Mouse (Mus musculus) heart, embryonic 11.5 days (tissue): ENCODE measurements around the gene Yif1a. TPM values are rescaled to one million over a fixed set of nuclear protein-coding genes. Genes with fewer than 3 reads are reported as not detected.
"Not testable (repeated sequence)": the region's sequence is repeated elsewhere in the genome, so short reads cannot be mapped to it uniquely, and the experiment has no call there.

Experiments
- ATAC-seq: fragments of 200-750 bp; cut with Nextera tagmentation; replicated peaks from 2 replicates; pipeline ENCODE4 v1.8.0; 2017; ENCODE audit warnings: moderate library complexity; ENCODE audit not compliant: insufficient number of reproducible peaks, low FRiP score, low TSS enrichment
- H3K27ac ChIP-seq: fragments of 300-500 bp; sonication (generic); 2 replicates; pipeline ENCODE4 v1.5.1; 2014; ENCODE audit warnings: mild to moderate bottlenecking, low read depth, low read length
- H3K27me3 ChIP-seq: fragments of 300-500 bp; sonication (generic); 2 replicates; pipeline ENCODE4 v1.6.1; 2014; ENCODE audit warnings: mild to moderate bottlenecking, low read length, mixed read lengths; ENCODE audit not compliant: control insufficient read depth, insufficient read depth
- H3K36me3 ChIP-seq: fragments of 300-500 bp; sonication (generic); 2 replicates; pipeline ENCODE4 v1.6.1; 2014; ENCODE audit warnings: mild to moderate bottlenecking, low read length, moderate library complexity, mixed read lengths; ENCODE audit not compliant: control insufficient read depth, insufficient read depth
- H3K4me1 ChIP-seq: fragments of 300-500 bp; sonication (generic); 2 replicates; pipeline ENCODE4 v1.6.1; 2014; ENCODE audit warnings: low read length; ENCODE audit not compliant: control insufficient read depth, insufficient read depth
- H3K4me2 ChIP-seq: fragments of 300-500 bp; sonication (generic); 2 replicates; pipeline ENCODE4 v1.6.1; 2014; ENCODE audit warnings: mild to moderate bottlenecking, moderate library complexity
- H3K4me3 ChIP-seq: fragments of 300-500 bp; sonication (generic); 2 replicates; pipeline ENCODE4 v1.5.1; 2014; ENCODE audit warnings: low read depth, low read length
- H3K9ac ChIP-seq: fragments of 300-500 bp; sonication (generic); 2 replicates; pipeline ENCODE4 v1.6.1; 2014; ENCODE audit warnings: mild to moderate bottlenecking, low read depth, low read length, moderate library complexity
- H3K9me3 ChIP-seq: fragments of 300-500 bp; sonication (generic); replicated peaks from 2 replicates; pipeline ENCODE4 v1.6.1; 2016; ENCODE audit warnings: low read length; ENCODE audit not compliant: control insufficient read depth
- WGBS: fragments of 180-500 bp; shearing (Covaris S2); extraction: QIAGEN DNeasy Blood & Tissue Kit; methylation state at CpG from one replicate; pipeline ENCODE4 v1.1.7; 2014; ENCODE audit not compliant: insufficient replicate concordance; 5-methylcytosine and 5-hydroxymethylcytosine counted together
- polyA plus RNA-seq: library from polyadenylated mRNA; unstranded; fragments of >200 nt; fragmentation: Nextera tagmentation; extraction: Ambion mirVana; gene quantifications from 2 replicates; pipeline ENCODE4 v1.2.1, GENCODE M21; 2014

Yif1a gene
- polyA plus RNA-seq, 1 experiment from 2014 or later = 102 TPM

GRCm38 (mm10) chr19:5073518-5073917, 14.8 kb upstream of the Yif1a start:
- H3K9me3 ChIP-seq = no peaks in the 10 kb centered on the region
- no peak overlapping the region; the same call in 1 of the 2 replicates for H3K4me2 ChIP-seq
- H3K9ac ChIP-seq = no peak overlapping the region
- ATAC-seq = no peak
- peaks cover 17% of the 10 kb centered on the region for H3K4me1 ChIP-seq
- 32% methylated on average over 5 of the region's 5 CpGs for WGBS
- no peak overlapping the region for H3K27ac ChIP-seq
- peaks cover 13% of the 10 kb centered on the region for H3K27me3 ChIP-seq
- no peak overlapping the region for H3K4me3 ChIP-seq
- H3K36me3 ChIP-seq = no peaks in the 10 kb centered on the region

DNA sequence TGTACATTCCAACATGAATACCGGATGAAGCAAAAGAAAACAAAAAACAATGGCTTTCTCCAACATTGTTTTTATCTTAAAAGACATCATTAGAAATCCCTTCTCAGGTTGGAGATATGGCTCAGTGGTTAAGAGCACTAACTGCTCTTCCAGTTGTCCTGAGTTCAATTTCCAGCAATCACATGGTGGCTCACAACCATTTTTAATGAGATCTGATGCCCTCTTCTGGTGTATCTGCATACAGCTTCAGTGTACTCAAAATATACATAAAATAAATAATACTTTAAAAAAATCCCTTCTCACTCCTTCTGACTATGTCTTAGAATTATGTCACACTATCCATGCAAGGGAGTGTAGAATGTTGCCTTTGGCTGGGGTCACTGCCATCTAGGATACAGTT, 9.1 kb upstream of the Yif1a start:
- no peak overlapping the region for H3K27ac ChIP-seq
- H3K9ac ChIP-seq = no peak overlapping the region
- no peaks in the 10 kb centered on the region for H3K36me3 ChIP-seq
- H3K9me3 ChIP-seq = no peaks in the 10 kb centered on the region
- no peak overlapping the region for H3K4me3 ChIP-seq
- peaks cover 50% of the 10 kb centered on the region for H3K27me3 ChIP-seq
- H3K4me1 ChIP-seq = no peaks in the 10 kb centered on the region
- H3K4me2 ChIP-seq = no peak overlapping the region
- ATAC-seq = no peak
- 78% methylated on average over 1 of the region's 1 CpGs for WGBS

- H3K4me2 ChIP-seq = no peak overlapping the region
- H3K27me3 ChIP-seq = peaks cover 68% of the 10 kb centered on the region
- H3K4me1 ChIP-seq = peaks cover 7% of the 10 kb centered on the region
- H3K36me3 ChIP-seq = no peaks in the 10 kb centered on the region
- WGBS = 54% methylated on average over 18 of the region's 18 CpGs
- H3K27ac ChIP-seq = no peak overlapping the region
- ATAC-seq = no peak
- H3K9me3 ChIP-seq = no peaks in the 10 kb centered on the region
- H3K4me3 ChIP-seq = no peak overlapping the region
- H3K9ac ChIP-seq = no peak overlapping the region
Measured at GRCm38 (mm10) chr19:5082005-5082404, 6.3 kb upstream of the Yif1a start.

GRCm38 (mm10) chr19:5082596-5082995, 5.7 kb upstream of the Yif1a start:
- H3K4me1 ChIP-seq = peaks cover 10% of the 10 kb centered on the region
- H3K4me3 ChIP-seq = no peak overlapping the region
- 54% methylated on average over 24 of the region's 24 CpGs for WGBS
- H3K36me3 ChIP-seq = no peaks in the 10 kb centered on the region
- H3K27ac ChIP-seq = no peak overlapping the region
- no peak overlapping the region for H3K9ac ChIP-seq
- peaks cover 68% of the 10 kb centered on the region for H3K27me3 ChIP-seq
- ATAC-seq = no peak
- H3K9me3 ChIP-seq = no peaks in the 10 kb centered on the region
- no peak overlapping the region for H3K4me2 ChIP-seq

DNA sequence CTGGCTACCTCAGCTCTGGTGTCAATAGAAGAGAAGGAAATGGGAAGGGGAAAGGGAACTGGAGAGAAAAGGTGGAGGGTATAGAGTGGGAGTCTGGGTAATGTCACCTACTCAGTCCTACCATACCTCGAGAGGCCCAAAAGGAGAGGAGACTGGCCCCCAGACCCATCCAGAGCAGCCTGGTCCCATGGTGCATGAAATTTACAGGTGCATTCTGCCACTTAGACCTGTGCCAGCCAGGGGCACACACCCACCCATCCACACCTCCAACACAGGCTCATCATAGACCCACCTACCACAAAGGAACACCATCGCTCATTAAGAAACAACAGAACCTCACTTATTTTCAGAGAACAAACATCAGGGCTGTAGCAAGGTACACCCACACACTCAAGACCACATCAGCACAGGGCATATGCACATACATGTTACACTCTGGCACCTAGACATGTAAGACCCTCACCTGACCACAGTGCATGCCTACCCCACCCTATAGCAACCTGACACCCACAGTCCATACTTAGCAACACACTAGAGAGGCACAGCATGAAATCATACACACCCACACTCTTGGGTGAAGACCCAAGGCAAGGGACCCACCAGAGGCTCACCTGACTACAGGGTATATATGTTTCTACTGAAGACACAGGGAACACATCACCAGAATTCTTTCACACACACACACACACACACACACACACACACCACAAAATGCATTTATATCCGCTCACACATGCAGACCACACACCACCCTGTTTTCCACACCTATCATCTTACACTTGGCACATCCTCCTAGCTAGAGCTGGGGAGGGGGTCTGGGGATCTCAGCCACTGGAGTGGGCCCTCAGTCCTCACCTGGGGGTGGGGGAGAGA, 4.1 kb upstream of the Yif1a start:
- H3K27ac ChIP-seq = no peak overlapping the region
- H3K4me3 ChIP-seq = peak overlapping the region; percentile 50
- no peaks in the 10 kb centered on the region for H3K36me3 ChIP-seq
- 54% methylated on average over 3 of the region's 3 CpGs for WGBS
- peaks cover 68% of the 10 kb centered on the region for H3K27me3 ChIP-seq
- peaks cover 15% of the 10 kb centered on the region for H3K4me1 ChIP-seq
- H3K4me2 ChIP-seq = peak overlapping the region; percentile 80
- no peak overlapping the region for H3K9ac ChIP-seq
- ATAC-seq = no peak
- no peaks in the 10 kb centered on the region for H3K9me3 ChIP-seq

GRCm38 (mm10) chr19:5084834-5085144, 3.5 kb upstream of the Yif1a start:
- H3K4me3 ChIP-seq = peak overlapping the region; percentile 50
- H3K9me3 ChIP-seq = no peaks in the 10 kb centered on the region
- H3K27ac ChIP-seq = no peak overlapping the region
- WGBS = 3% methylated on average over 12 of the region's 15 CpGs
- peak overlapping the region; percentile 80 for H3K4me2 ChIP-seq
- ATAC-seq = no peak
- peaks cover 18% of the 10 kb centered on the region for H3K4me1 ChIP-seq
- peaks cover 67% of the 10 kb centered on the region for H3K27me3 ChIP-seq
- H3K9ac ChIP-seq = no peak overlapping the region
- 0 out of 2 replicates have a peak, but pooled peaks cover under 1% of the 10 kb centered on the region for H3K36me3 ChIP-seq

DNA sequence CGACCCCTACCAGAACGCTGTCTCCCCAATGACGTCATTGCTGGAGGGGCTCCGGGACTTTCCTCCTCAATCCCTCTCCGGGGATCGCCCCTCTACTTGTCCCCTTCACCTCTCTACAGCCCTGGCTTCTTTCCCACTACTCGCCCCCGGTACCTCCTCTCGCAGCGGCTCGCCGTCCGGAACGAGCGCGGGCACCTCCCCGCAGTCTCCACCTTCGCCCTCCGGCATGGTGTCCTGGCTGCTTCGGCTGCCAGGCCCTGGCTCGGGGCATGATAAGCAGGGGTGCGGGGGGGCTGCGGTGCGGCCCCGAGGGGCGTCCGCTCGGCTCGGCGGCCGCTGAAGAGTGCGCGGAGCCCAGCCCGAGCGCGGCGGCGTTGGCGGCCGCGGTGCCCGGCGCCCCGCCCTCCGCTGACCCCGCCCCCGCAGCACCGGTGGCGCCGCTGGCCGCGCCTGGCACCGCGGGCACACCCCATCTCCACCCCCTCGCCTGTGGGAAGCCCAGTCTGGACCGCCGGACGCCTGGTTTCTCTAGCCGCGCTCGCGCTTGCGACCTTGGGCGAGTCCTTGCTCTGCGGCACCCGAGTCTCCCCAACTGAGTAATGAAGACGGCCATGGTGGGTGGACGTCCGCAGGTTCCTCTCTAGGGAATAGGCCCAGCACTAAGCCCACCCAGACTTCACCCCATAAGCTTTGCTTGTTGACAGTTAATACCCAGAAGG, 3.0 kb upstream of the Yif1a start, which contains the start of gene Tmem151a:
Gene Tmem151a, minus strand, starts transcription at position 387 of the 719 bp plus-strand sequence.
- WGBS = under 1% methylated on average over 56 of the region's 69 CpGs
- Histone ChIP-seq H3K27ac (no peak within 1 kb of the TSS), H3K9ac (peak within 1 kb of the TSS; percentile 11; the same call in 1 of the 2 replicates), H3K4me1 (peaks cover 18% of the 10 kb centered on the region), H3K4me2 (peak within 1 kb of the TSS; percentile 80), H3K4me3 (peak within 1 kb of the TSS; percentile 50), H3K9me3 (no peaks in the 10 kb centered on the region), H3K36me3 (0 out of 2 replicates have a peak, but pooled peaks cover 2% of the 10 kb centered on the region), H3K27me3 (peaks cover 62% of the 10 kb centered on the region)
- ATAC-seq = no peak

GRCm38 (mm10) chr19:5086533-5086932, 1.8 kb upstream of the Yif1a start:
- 51% methylated on average over 4 of the region's 4 CpGs for WGBS
- not testable (repeated sequence) for H3K27ac ChIP-seq, H3K36me3 ChIP-seq, H3K4me3 ChIP-seq, H3K9ac ChIP-seq, ATAC-seq, H3K4me2 ChIP-seq, H3K9me3 ChIP-seq
- Histone ChIP-seq H3K27me3 (peaks cover 50% of the 10 kb centered on the region), H3K4me1 (peaks cover 18% of the 10 kb centered on the region)
